Mouse (Mus musculus): ENCODE results near the gene Krtap9-1.
"Not testable (repeated sequence)": the region's sequence is repeated elsewhere in the genome, so short reads cannot be mapped to it uniquely, and the experiment has no call there.

Gene Krtap9-1

DNA sequence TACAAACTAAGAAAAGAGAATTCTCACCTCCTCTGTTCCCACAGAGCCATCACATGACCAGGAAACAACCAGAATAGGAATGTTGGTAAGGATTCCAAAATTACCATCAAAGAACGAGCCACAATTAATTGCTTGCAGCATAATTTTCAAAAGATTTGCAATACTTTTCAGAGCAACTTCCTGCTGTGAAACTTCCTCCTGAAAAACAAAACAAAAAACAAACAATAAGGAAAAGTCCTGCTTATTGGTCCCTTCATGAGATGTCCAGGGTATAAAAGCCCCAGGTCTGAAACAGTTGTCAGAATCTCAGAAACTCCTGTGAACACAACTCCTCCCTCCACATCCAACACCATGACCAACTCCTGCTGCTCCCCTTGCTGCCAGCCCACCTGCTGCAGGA lies at the start of gene Krtap9-1:
Gene Krtap9-1, plus strand, starts transcription at position 301 of the 400 bp plus-strand sequence.
- DNase-seq = not testable (repeated sequence)

DNA sequence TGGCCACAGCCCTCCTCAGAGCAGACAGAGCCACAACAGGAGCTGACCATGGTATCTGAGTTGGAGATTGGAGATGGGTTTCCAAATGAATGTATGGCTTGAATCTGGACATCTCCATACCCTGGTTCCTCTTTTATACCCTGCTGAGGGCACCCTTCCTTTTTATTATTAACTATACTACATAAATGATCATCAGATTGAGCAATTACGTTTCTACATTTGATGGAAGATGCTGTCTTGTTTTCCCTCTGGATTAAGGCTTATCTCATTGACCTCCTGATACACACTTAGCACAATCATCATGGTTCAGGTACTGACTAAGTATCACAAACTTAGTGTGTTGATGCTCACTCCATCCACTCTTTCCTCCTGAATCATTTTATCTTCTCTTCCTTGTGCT lies 35.2 kb upstream of the Krtap9-1 start, which contains the start of gene 2300003K06Rik:
Gene 2300003K06Rik, minus strand, starts transcription at position 101 of the 400 bp plus-strand sequence.
- no peak for DNase-seq

- DNase-seq = no peak
Observed at GRCm38 (mm10) chr11:99842185-99842584, 31.0 kb upstream of the Krtap9-1 start.

- no peak for DNase-seq
Observed at GRCm38 (mm10) chr11:99846746-99847145, 26.4 kb upstream of the Krtap9-1 start.

GRCm38 (mm10) chr11:99851508-99851907 lies 21.7 kb upstream of the Krtap9-1 start, which contains the start of gene Krtap4-16:
TSS of gene Krtap4-16 (minus strand) at chr11:99851608.
- DNase-seq = no peak

DNA sequence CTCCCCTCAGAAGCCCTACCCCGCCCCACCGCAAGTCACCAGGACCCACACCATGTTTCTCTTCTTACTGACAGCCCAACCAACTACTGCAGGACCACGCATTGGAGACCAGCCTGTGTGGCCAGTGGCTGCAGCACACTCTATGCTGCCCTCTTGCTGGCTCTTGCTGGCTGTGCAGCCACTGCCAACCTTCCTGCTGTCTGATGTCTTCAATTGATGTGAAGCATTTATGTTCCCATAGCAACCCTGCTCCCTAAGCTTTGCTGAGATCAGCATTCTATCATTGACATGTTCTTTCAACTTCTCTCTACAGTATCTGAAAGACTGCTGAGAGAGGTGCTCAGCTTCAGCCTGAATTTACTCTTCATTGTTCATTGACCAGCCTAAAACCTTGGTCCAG lies 19.1 kb upstream of the Krtap9-1 start:
- DNase-seq = no peak

DNA sequence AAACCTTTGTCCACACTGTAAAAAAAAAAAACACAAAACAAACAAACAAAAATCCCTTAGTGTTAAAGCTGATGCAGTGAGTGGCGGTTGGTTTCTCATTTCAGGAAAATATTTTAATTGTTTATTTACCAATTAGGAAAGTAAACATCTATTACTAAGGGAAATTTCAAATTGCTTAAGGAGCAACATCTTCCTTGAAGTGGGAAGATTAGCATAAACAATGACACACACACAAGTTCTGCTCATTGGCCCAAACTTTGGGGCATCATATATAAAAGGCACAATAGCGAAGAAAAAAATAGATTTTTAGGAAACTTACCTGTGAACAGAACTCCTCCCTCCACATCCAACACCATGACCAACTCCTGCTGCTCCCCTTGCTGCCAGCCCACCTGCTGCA lies 15.6 kb upstream of the Krtap9-1 start, which contains the start of gene Gm11568:
Gene Gm11568, plus strand, starts transcription at position 301 of the 400 bp plus-strand sequence.
- no peak for DNase-seq

- no peak for DNase-seq
Observed at GRCm38 (mm10) chr11:99858761-99859160, 14.4 kb upstream of the Krtap9-1 start.

DNA sequence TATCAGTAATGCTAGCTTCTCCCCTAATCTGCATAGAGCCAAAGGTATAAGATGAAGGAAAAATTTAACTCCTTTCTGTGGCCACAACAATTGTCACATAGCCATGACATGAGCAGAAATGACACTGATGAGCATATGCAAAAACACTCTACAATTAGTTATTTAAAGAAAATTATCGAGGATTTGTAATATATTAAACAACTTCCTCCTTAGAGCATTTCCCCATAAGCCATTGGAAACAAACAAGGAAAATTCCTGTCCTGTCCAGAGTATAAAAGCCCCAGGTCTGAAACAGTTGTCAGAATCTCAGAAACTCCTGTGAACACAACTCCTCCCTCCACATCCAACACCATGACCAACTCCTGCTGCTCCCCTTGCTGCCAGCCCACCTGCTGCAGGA lies 9.0 kb upstream of the Krtap9-1 start, which contains the start of gene Gm11559:
Gene Gm11559, plus strand, starts transcription at position 301 of the 400 bp plus-strand sequence.
- not testable (repeated sequence) for DNase-seq

DNA sequence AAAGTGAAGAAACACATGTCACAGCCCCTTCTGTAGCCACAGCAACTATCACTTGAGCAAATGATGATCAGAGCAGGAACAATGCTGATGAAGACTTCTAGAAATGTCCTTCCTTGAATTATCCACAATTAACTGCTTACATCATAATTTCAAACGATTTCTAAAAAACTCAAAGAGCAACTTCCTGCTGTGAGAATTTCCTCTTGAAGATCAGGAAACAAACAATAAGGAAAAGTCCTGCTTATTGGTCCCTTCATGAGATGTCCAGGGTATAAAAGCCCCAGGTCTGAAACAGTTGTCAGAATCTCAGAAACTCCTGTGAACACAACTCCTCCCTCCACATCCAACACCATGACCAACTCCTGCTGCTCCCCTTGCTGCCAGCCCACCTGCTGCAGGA lies 5.7 kb downstream of the Krtap9-1 start, which contains the start of gene Gm11567:
Gene Gm11567, plus strand, starts transcription at position 301 of the 400 bp plus-strand sequence.
- DNase-seq = not testable (repeated sequence)

GRCm38 (mm10) chr11:99907620-99908019 lies 34.4 kb downstream of the Krtap9-1 start, which contains the start of gene Krtap31-1:
TSS of gene Krtap31-1 (plus strand) at chr11:99907920.
- DNase-seq = no peak

GRCm38 (mm10) chr11:99914451-99914850 lies 41.3 kb downstream of the Krtap9-1 start, which contains the start of gene Gm11565:
TSS of gene Gm11565 (plus strand) at chr11:99914751.
- no peak for DNase-seq

All from thymus, postnatal 14 days (tissue).